ENCODE assay signal across 9 mouse cellular contexts in the genomic region with DNA sequence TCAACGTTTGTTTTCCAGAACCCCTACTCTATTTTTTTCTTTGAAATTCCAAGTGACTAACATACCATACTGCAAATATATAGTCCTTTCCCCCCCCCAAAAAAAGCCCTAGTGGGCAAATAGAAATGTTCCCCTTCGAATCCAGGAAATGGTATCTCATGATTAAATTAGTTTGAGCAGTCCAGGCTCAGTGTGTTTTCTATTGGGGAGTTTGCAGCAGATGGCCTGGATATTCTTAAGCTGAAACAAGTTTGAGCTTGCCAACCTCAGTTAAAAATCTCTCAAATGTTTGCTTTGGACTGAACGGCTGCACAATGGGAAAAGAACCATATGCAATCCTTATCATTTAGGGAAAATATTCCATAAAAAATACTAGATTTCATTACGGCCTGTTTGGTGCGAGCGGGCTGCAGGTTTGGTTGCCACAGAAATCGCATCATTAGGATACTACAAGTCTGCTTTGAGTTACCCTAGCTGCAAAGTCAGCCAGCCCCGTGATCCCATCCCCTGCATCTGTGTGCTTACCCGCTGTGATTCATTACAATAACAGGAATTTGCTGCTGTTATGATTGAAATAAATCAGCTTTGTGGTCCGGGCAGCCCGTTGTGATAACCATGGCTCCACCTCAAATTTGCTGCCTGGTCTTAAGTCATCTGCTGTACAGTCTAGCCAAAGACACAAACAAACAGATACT.
A peak's percentile ranks its signal among the peaks of the same experiment; 100 is the strongest.
DNase-seq lines count a peak whose midpoint lies in the region; ATAC-seq and TF ChIP-seq lines count a peak whose summit lies in the region.
"Had no signal": no experiment of that assay in that cellular context is flagged by ENCODE, and none has a peak within 500 bp of the region (broad histone marks: within the 10 kb centered on the region; RNA-seq: fewer than 3 reads in every experiment).

No protein-coding gene starts in this region.

- H3K9me3 ChIP-seq in forebrain, embryonic 10.5 days, result no peaks in the 10 kb centered on the region
- no peaks in the 10 kb centered on the region for H3K9me3 ChIP-seq in forebrain, embryonic 11.5 days (ENCODE audit: control insufficient read depth, low read length)
- no peaks in the 10 kb centered on the region for H3K9me3 ChIP-seq in lung, embryonic 14.5 days (ENCODE audit: low read depth, low read length)
- H3K9me3 ChIP-seq in intestine, embryonic 15.5 days, result no peaks in the 10 kb centered on the region
- H3K9me3 ChIP-seq in lung, postnatal 0 days (ENCODE audit: low read length), result no peaks in the 10 kb centered on the region

- peaks cover 15% of the 10 kb centered on the region; the same call in 1 of the 2 replicates for H3K4me1 ChIP-seq in forebrain, embryonic 10.5 days
- no peaks in the 10 kb centered on the region for H3K4me1 ChIP-seq in forebrain, embryonic 11.5 days (replicated peaks; ENCODE audit: control insufficient read depth, insufficient read depth, low read length)
- H3K4me1 ChIP-seq in lung, embryonic 14.5 days (ENCODE audit: insufficient read depth), result peaks cover 4% of the 10 kb centered on the region
- H3K4me1 ChIP-seq in intestine, embryonic 15.5 days (replicated peaks), result 0 out of 2 replicates have a peak, but pooled peaks cover 8% of the 10 kb centered on the region
- H3K4me1 ChIP-seq in lung, postnatal 0 days (ENCODE audit: insufficient read depth, low read depth, low read length), result no peaks in the 10 kb centered on the region

- H3K79me2 ChIP-seq in myocyte (ENCODE audit: control insufficient read depth, insufficient read depth), result no peaks in the 10 kb centered on the region

- no peaks in the 10 kb centered on the region for H3K36me3 ChIP-seq in forebrain, embryonic 10.5 days (replicated peaks)
- no peaks in the 10 kb centered on the region for H3K36me3 ChIP-seq in forebrain, embryonic 11.5 days (ENCODE audit: control insufficient read depth, insufficient read depth, low read length)
- H3K36me3 ChIP-seq in lung, embryonic 14.5 days (ENCODE audit: insufficient read depth), result no peaks in the 10 kb centered on the region
- H3K36me3 ChIP-seq in intestine, embryonic 15.5 days, result no peaks in the 10 kb centered on the region
- no peaks in the 10 kb centered on the region for H3K36me3 ChIP-seq in myocyte (ENCODE audit: control insufficient read depth, insufficient read depth)
- H3K36me3 ChIP-seq in lung, postnatal 0 days (ENCODE audit: insufficient read depth, low read length), result no peaks in the 10 kb centered on the region

- H3K27ac ChIP-seq in forebrain, embryonic 10.5 days, result peak overlapping the region; percentile 44; the same call in 1 of the 2 replicates
- no peak overlapping the region for H3K27ac ChIP-seq in forebrain, embryonic 11.5 days (ENCODE audit: low read depth, low read length)
- peak overlapping the region; percentile 27; the same call in 1 of the 2 replicates for H3K27ac ChIP-seq in lung, embryonic 14.5 days (ENCODE audit: low read depth)
- H3K27ac ChIP-seq in intestine, embryonic 15.5 days, result peak overlapping the region; percentile 68
- H3K27ac ChIP-seq in lung, postnatal 0 days (ENCODE audit: low read length), result no peak overlapping the region

- ATAC-seq in forebrain, embryonic 11.5 days (replicated peaks; ENCODE audit: low FRiP score), result no peak
- ATAC-seq in lung, embryonic 14.5 days (ENCODE audit: insufficient read depth), result peak; percentile 38; the same call in 1 of the 2 replicates
- peak; percentile 49; the same call in 1 of the 2 replicates for ATAC-seq in intestine, embryonic 15.5 days
- ATAC-seq in lung, postnatal 0 days, result no peak

- H3K4me3 ChIP-seq in forebrain, embryonic 10.5 days, result no peak overlapping the region
- no peak overlapping the region for H3K4me3 ChIP-seq in forebrain, embryonic 11.5 days (ENCODE audit: low read depth, low read length)
- H3K4me3 ChIP-seq in lung, embryonic 14.5 days (ENCODE audit: low read depth, low read length), result no peak overlapping the region
- H3K4me3 ChIP-seq in intestine, embryonic 15.5 days (replicated peaks), result no peak overlapping the region
- H3K4me3 ChIP-seq in myocyte, result no peak overlapping the region
- H3K4me3 ChIP-seq in lung, postnatal 0 days (ENCODE audit: low read depth, low read length), result no peak overlapping the region

- no peak for TF ChIP-seq POLR2A in myocyte (IDR thresholded peaks at IDR 0.05; ENCODE audit: insufficient read length, low read depth)

- no peak overlapping the region for H3K4me2 ChIP-seq in forebrain, embryonic 11.5 days (ENCODE audit: low read depth, low read length, severe bottlenecking)
- H3K4me2 ChIP-seq in lung, embryonic 14.5 days, result no peak overlapping the region
- no peak overlapping the region for H3K4me2 ChIP-seq in intestine, embryonic 15.5 days (replicated peaks)
- H3K4me2 ChIP-seq in myocyte (ENCODE audit: low read depth), result peak overlapping the region; percentile 50
- no peak overlapping the region for H3K4me2 ChIP-seq in lung, postnatal 0 days (replicated peaks; ENCODE audit: low read depth, low read length)

- no peak overlapping the region for H3K9ac ChIP-seq in forebrain, embryonic 11.5 days (ENCODE audit: low read length)
- no peak overlapping the region for H3K9ac ChIP-seq in lung, embryonic 14.5 days
- H3K9ac ChIP-seq in intestine, embryonic 15.5 days, result no peak overlapping the region
- no peak overlapping the region for H3K9ac ChIP-seq in lung, postnatal 0 days (replicated peaks; ENCODE audit: low read depth)

- no peak for TF ChIP-seq CTCF in lung, embryonic 14.5 days (IDR thresholded peaks at IDR 0.05; ENCODE audit: low read depth)
- no peak for TF ChIP-seq CTCF in lung, postnatal 0 days (IDR thresholded peaks at IDR 0.05)

- 71% methylated on average over 11 of the region's 11 CpGs for WGBS in forebrain, embryonic 10.5 days
- 73% methylated on average over 11 of the region's 11 CpGs for WGBS in forebrain, embryonic 11.5 days
- WGBS in lung, embryonic 14.5 days, result 40% methylated on average over 11 of the region's 11 CpGs
- 42% methylated on average over 11 of the region's 11 CpGs for WGBS in intestine, embryonic 15.5 days
- 55% methylated on average over 11 of the region's 11 CpGs for WGBS in lung, postnatal 0 days

- no peak overlapping the region for H3ac ChIP-seq in myocyte (ENCODE audit: control insufficient read depth, insufficient read length)

- peak; percentile 14 for DNase-seq in forebrain, embryonic 10.5 days (ENCODE audit: extremely low spot score, low spot score)
- DNase-seq in forebrain, embryonic 11.5 days (ENCODE audit: low spot score), result no peak
- DNase-seq in lung, embryonic 14.5 days, result peak; percentile 45
- DNase-seq in lung, adult 18-20 months, result no peak
- no peak for DNase-seq in adrenal gland, postnatal 10 days
- no peak for DNase-seq in lung, postnatal 0 days (ENCODE audit: low spot score)
- DNase-seq: adrenal gland, adult 2 months had no signal

- TF ChIP-seq EP300 in lung, postnatal 0 days (IDR thresholded peaks at IDR 0.05), result no peak

- H3K27me3 ChIP-seq in forebrain, embryonic 10.5 days (ENCODE audit: poor library complexity, severe bottlenecking), result no peaks in the 10 kb centered on the region
- H3K27me3 ChIP-seq in forebrain, embryonic 11.5 days (ENCODE audit: control insufficient read depth, insufficient read depth, low read length), result no peaks in the 10 kb centered on the region
- H3K27me3 ChIP-seq in lung, embryonic 14.5 days (ENCODE audit: insufficient read depth, low read length), result no peaks in the 10 kb centered on the region
- no peaks in the 10 kb centered on the region for H3K27me3 ChIP-seq in intestine, embryonic 15.5 days (replicated peaks)
- no peaks in the 10 kb centered on the region for H3K27me3 ChIP-seq in myocyte (ENCODE audit: control insufficient read depth, insufficient read depth, insufficient read length)
- H3K27me3 ChIP-seq in lung, postnatal 0 days (replicated peaks; ENCODE audit: insufficient read depth, low read length), result no peaks in the 10 kb centered on the region

TF ChIP-seq in myocyte, 11 proteins besides CTCF, POLR2A, EP300 and RAD21:
- TF ChIP-seq CEBPB (IDR thresholded peaks at IDR 0.05; ENCODE audit: insufficient read depth, poor library complexity, severe bottlenecking), result no peak
- TF ChIP-seq POLR2AphosphoS2 (IDR thresholded peaks at IDR 0.05; ENCODE audit: insufficient read length, low read depth), result no peak
- TF ChIP-seq MAX (IDR thresholded peaks at IDR 0.05; ENCODE audit: low read depth), result no peak
- no peak for TF ChIP-seq TCF3 (IDR thresholded peaks at IDR 0.05; ENCODE audit: insufficient read length, low read depth)
- TF ChIP-seq MYOG (IDR thresholded peaks at IDR 0.05; ENCODE audit: control insufficient read depth in 1 of 3, insufficient read depth in 1 of 3, insufficient read length in 2 of 3, low read depth in 2 of 3), result no peak
- no peak for TF ChIP-seq E2F4 (IDR thresholded peaks at IDR 0.05; ENCODE audit: insufficient read depth)
- TF ChIP-seq REST (IDR thresholded peaks at IDR 0.05; ENCODE audit: insufficient read depth, insufficient read length), result no peak
- no peak for TF ChIP-seq USF1 (IDR thresholded peaks at IDR 0.05; ENCODE audit: low read depth)
- no peak for TF ChIP-seq TCF12 (IDR thresholded peaks at IDR 0.05; ENCODE audit: insufficient read depth, poor library complexity, severe bottlenecking)
- TF ChIP-seq MYOD1 (IDR thresholded peaks at IDR 0.05; ENCODE audit: control insufficient read depth in 1 of 3, insufficient read length in 2 of 3, low read depth in 2 of 3), result no peak
- TF ChIP-seq SRF (IDR thresholded peaks at IDR 0.05; ENCODE audit: control insufficient read depth, insufficient read length, low read depth), result no peak

Comparison
In these comparisons a context has a peak if more than half of its experiments do, and no peak if none do; other contexts are left out.
1. DNase-seq: peak in forebrain, embryonic 10.5 days (single experiment) and lung, embryonic 14.5 days (single experiment); none in forebrain, embryonic 11.5 days (single experiment), lung, adult 18-20 months (0 of 2), adrenal gland, postnatal 10 days (single experiment) and lung, postnatal 0 days (single experiment).
2. H3K27ac ChIP-seq: peak in forebrain, embryonic 10.5 days (single experiment), lung, embryonic 14.5 days (single experiment) and intestine, embryonic 15.5 days (single experiment); none in forebrain, embryonic 11.5 days (single experiment) and lung, postnatal 0 days (single experiment).
3. ATAC-seq: peak in lung, embryonic 14.5 days (single experiment) and intestine, embryonic 15.5 days (single experiment); none in forebrain, embryonic 11.5 days (single experiment) and lung, postnatal 0 days (single experiment).